Mouse (Mus musculus) c-Kit-negative CD71-positive TER-119-positive erythroid progenitor cells, embryonic 14.5 days (primary cell): Measurements from ENCODE around the gene Irx2.

Experiments
- DNase-seq: peaks from one replicate; pipeline ENCODE4 v3.0.0-alpha.2; 2013; ENCODE audit warnings: low read depth, low spot score

Irx2 gene

DNA sequence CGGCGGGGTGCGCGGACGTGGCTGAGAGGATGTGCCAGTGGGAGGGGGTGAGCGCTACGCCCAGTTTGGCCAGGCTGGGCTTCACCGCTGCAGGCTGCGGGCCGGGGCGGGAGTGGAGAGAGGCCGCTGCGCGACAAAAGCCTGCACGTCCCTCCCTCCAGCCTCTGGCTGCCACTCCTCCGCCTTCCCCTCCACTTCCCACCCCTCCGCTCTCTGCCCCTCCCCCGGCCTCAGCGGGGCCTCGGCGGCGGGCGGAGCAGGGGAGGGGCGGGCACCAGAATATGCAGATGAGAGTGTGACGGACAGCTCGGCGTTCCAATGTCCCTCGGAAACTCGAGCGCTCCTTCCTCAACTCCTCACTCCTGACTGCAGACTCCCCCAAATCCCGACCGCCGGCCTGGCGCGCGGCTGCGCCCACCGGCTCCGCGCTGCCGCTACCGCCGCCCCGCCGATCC, at the start of gene Irx2:
Gene Irx2, plus strand, starts transcription at position 359 of the 455 bp plus-strand sequence.
- DNase-seq, result no peak

DNA sequence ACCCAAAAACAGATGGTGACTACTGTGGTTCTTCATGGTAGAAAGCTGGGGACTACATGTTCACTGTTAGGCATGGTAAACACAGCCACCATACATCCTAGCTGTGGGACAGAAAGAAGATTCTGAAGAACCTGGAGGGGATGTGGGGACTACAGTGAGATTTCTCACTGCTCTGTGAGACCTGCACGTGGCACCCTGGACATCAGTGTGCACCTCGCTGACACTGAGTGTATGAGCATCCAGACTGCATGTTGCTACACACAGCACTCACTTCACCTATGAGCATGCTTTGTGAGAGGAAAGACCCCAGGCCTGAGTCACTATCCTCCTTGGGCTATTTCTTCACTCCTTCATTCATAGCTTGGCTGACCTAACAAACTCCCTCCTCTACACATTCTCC, 47.3 kb upstream of the Irx2 start:
- DNase-seq, result no peak

- no peak for DNase-seq
Observed at GRCm38 (mm10) chr13:72592526-72592925, 36.1 kb upstream of the Irx2 start.

GRCm38 (mm10) chr13:72593310-72593709, 35.3 kb upstream of the Irx2 start:
- no peak for DNase-seq

- DNase-seq, result no peak
Observed at GRCm38 (mm10) chr13:72593710-72594111, 34.9 kb upstream of the Irx2 start.

DNA sequence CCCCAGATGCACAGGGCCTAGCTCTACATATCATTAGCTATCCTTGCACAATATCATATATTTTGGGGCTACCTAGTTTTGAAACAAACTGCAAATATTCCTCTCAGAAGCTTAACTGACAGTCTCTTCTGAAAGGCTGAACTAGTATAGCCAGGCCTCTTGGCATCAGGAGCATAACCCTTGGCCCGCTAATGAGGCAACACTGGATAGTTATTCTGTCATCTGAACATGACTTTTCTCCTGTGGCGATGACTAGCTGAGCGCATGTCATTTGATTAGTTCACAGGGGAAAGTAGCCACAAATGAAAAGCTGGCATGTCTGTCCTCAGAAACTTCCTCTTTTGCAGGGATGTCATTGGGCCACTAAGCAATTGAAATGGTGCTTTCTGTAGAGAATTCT, 29.4 kb upstream of the Irx2 start:
- DNase-seq, result no peak

GRCm38 (mm10) chr13:72608706-72609105, 19.9 kb upstream of the Irx2 start:
- DNase-seq, result no peak

- no peak for DNase-seq
Observed at GRCm38 (mm10) chr13:72610277-72610676, 18.3 kb upstream of the Irx2 start.

GRCm38 (mm10) chr13:72623926-72624846, 4.4 kb upstream of the Irx2 start:
- DNase-seq, result no peak

DNA sequence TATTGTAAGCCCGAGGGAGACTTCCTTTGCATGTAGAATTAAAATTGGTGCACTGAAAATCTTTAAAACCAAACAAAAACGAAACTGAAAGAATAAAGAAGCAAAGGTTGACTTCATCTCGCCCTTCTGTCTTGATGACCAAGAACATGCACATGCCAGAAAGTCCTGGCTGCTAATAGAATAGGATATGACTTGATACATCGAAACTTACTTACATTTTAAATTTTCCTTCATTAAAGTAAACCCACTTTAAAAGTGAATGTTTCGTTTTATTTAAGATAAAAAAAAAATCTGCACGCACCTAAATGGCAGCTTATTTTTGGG, 3.8 kb upstream of the Irx2 start:
- no peak for DNase-seq

DNA sequence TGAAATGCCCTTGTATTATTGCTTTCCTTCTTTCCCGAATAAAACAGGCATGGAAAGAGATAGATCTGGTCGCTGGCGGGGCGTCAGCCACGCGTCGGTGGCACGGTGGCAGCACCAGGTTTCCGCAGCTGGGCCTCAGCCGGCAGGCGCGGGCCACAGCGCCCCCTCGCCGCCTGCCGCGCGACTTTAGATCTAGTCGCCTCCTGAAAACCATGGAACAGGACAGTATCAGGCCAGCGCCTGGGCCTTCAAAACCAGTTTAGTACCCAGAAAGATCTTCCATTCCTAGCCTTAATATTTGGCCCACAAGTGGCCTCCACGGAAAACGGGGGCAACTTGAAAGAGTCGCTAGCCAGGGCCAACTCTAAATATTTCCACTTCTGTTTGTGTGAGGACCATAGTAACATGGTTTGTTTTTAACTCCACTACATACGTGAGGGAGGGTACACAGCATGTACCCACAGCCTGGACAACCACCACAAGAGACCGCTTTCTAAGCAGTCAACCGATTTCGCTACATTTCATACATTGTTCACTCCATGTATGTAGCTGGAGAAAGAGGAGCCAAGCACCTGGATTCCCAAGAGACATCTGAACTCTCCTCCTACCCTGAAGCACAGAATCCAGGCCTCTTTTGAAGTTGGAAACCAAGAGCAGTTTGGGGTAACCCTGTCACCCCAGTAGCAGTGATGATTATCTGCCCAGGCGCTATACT, 3.2 kb upstream of the Irx2 start:
- no peak for DNase-seq

GRCm38 (mm10) chr13:72627391-72628321, 964 bp upstream of the Irx2 start:
- DNase-seq, result no peak

GRCm38 (mm10) chr13:72628935-72629631, 463 bp downstream of the Irx2 start:
- DNase-seq, result no peak

DNA sequence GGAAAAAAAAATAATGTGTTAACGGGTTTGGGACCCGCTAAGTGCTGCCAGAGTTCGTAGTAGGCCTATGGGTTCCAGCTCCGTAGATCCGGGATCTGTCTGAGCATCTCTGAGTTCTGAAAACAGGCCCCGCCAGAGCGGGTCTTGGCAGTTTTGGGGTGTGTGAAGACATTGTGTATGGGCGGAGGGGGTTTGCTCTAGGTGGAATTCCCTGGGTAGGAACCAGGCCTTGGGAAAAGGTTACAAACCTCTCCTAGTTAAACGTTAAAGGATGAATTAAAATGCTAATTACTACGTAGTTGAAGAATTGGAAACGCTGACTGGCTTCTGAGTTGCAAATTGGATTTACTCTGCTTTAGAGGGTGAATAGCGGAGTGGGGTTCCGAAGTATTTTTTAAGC, 1.2 kb downstream of the Irx2 start:
- DNase-seq, result no peak

GRCm38 (mm10) chr13:72630501-72631372, 2.1 kb downstream of the Irx2 start:
- DNase-seq, result no peak

DNA sequence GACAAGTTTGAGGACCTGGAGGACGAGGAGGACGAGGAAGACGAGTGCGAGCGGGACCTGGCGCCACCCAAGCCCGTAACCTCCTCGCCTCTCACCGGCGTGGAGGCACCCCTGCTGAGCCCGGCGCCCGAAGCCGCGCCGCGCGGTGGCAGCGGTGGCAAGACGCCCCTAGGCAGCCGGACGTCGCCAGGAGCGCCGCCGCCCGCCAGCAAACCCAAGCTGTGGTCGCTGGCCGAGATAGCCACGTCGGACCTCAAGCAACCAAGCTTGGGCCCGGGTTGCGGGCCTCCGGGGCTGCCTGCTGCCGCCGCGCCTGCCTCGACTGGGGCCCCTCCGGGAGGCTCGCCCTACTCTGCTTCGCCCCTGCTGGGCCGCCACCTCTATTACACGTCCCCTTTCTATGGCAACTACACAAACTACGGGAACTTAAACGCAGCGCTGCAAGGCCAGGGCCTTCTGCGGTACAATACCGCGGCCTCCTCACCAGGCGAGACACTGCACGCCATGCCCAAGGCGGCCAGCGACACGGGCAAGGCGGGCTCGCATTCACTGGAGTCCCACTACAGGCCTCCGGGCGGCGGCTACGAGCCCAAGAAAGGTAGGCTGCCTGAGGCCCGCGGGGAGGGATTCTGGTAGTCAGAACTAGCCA, 2.9 kb downstream of the Irx2 start:
- DNase-seq, result no peak

DNA sequence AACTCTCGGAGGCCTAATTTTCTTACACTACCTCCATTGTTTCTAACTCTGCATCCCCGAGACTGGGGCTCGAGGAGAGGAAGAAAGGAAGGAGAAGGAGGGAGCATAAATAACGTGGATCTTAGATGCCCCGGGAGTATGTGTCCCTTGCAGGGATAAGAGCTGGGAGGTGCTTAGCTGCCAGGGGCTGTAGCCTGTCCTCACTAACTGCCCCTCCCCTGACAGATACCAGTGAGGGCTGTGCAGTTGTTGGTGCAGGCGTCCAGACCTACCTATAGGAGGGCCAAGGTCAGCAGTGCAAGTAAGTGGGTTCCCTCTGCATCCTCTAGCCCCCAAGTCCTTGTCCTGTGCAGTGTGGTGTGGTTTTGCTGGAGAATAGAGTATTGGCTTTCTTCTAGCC, 3.7 kb downstream of the Irx2 start:
- no peak for DNase-seq

DNA sequence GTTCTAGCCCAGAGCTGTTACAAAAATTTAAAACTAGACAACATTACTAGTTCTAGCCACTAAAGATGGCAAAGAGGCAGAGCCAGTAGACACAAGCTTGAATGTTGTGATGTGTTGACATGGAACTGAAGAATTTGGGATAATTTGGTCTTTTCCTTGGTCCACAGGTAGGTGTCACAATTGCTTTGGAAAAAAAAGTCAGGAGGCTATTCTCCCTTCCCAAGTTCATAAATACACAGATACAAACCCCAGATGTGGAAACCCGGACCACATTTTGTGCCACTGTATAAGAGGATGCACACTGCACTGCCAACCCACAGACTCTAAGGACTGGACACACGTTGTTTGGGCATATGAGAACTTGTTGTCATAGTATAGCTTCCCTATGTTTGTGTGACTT, 4.5 kb downstream of the Irx2 start:
- no peak for DNase-seq

DNA sequence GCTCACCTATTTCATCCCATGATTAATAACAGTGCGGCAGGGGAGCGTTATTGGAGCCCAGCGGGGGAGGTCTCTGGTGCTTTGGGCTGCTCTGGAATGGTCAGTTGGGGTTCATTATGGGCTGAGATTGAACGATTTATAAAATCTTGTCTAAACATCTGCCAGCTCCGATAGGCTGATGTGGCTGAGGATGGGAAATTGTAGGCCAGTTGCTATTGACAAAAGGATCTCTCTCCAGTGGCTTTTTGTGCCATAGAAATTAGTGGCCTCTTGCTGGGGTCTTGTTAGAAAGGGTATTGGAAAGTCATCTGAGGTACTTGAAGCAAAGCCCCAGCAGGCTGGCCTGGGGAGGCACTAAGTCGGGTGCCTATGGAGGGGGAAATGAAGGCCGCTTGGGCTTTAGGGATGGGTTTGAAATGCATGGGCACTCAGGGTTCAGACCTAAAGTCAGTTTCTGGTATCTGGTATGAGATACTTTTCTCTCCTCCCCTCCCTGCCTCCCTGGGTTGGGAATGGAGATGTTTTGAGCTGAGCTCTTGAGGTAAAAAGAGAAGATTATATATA, 6.2 kb downstream of the Irx2 start:
- DNase-seq, result no peak
